14 mouse cellular contexts compared by ENCODE assay signal in the genomic region with DNA sequence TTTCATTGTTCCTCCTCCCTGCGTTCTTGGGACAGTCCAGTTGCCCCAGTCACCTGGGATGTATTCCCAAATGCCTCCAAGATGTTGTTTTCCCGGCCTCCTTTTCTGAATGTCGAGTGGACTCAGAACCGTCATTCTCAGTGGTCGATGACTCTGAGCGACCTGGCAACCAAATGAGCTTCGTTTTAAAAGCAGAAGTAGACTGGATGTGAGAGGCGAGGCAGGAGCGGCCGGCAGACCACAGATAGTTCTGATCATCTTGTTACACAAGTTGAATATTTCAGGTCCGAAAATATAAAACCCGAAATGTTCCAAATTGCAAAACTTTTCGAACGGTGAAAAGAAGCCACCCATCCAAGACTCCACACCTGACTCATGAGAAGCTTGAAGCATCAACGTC.
DNase-seq lines count a peak whose midpoint lies in the region; ATAC-seq lines count a peak whose summit lies in the region.
"Had no signal": no experiment of that assay in that cellular context is flagged by ENCODE, and none has a peak within 500 bp of the region (broad histone marks: within the 10 kb centered on the region; RNA-seq: fewer than 3 reads in every experiment).

No protein-coding gene starts in this region.

- H3K9ac ChIP-seq in embryonic facial prominence, embryonic 13.5 days = no peak overlapping the region
- no peak overlapping the region for H3K9ac ChIP-seq in forebrain, embryonic 16.5 days (replicated peaks; ENCODE audit: low read depth, low read length)
- H3K9ac ChIP-seq: heart, embryonic 15.5 days; liver, embryonic 12.5 days; liver, postnatal 0 days; midbrain, embryonic 15.5 days; neural tube, embryonic 15.5 days had no signal

- no peak for DNase-seq in embryonic facial prominence, embryonic 10.5 days (ENCODE audit: low spot score)
- no peak for DNase-seq in kidney, adult 11 months
- DNase-seq in gastrocnemius, adult 18-20 months (ENCODE audit: low spot score) = no peak

- no peaks in the 10 kb centered on the region for H3K36me3 ChIP-seq in embryonic facial prominence, embryonic 13.5 days
- 0 out of 2 replicates have a peak, but pooled peaks cover 2% of the 10 kb centered on the region for H3K36me3 ChIP-seq in embryonic facial prominence, embryonic 10.5 days (replicated peaks)
- no peaks in the 10 kb centered on the region for H3K36me3 ChIP-seq in forebrain, embryonic 16.5 days (ENCODE audit: control insufficient read depth, insufficient read depth)
- H3K36me3 ChIP-seq: heart, embryonic 15.5 days; liver, embryonic 12.5 days; midbrain, embryonic 15.5 days; neural tube, embryonic 15.5 days had no signal

- no peak overlapping the region for H3K4me3 ChIP-seq in embryonic facial prominence, embryonic 13.5 days
- H3K4me3 ChIP-seq in embryonic facial prominence, embryonic 10.5 days = no peak overlapping the region
- H3K4me3 ChIP-seq in forebrain, embryonic 16.5 days (replicated peaks; ENCODE audit: low read length) = no peak overlapping the region
- H3K4me3 ChIP-seq: heart, embryonic 15.5 days; liver, embryonic 12.5 days; midbrain, embryonic 15.5 days; neural tube, embryonic 15.5 days had no signal

- no peak overlapping the region for H3K27ac ChIP-seq in embryonic facial prominence, embryonic 13.5 days
- no peak overlapping the region for H3K27ac ChIP-seq in embryonic facial prominence, embryonic 10.5 days (replicated peaks)
- H3K27ac ChIP-seq in forebrain, embryonic 16.5 days (ENCODE audit: low read length) = no peak overlapping the region
- H3K27ac ChIP-seq: heart, embryonic 15.5 days; kidney, postnatal 0 days; liver, embryonic 12.5 days; midbrain, embryonic 15.5 days; neural tube, embryonic 15.5 days had no signal

- H3K4me2 ChIP-seq in embryonic facial prominence, embryonic 13.5 days = peak overlapping the region; percentile 16; the same call in 1 of the 2 replicates
- peak overlapping the region; percentile 29 for H3K4me2 ChIP-seq in forebrain, embryonic 16.5 days (ENCODE audit: low read length)
- H3K4me2 ChIP-seq: heart, embryonic 15.5 days; liver, embryonic 12.5 days; midbrain, embryonic 15.5 days; neural tube, embryonic 15.5 days had no signal

- WGBS in embryonic facial prominence, embryonic 13.5 days = 85% methylated on average over 15 of the region's 15 CpGs
- 88% methylated on average over 15 of the region's 15 CpGs for whole genome bisulfite sequencing in embryonic facial prominence, embryonic 10.5 days
- WGBS in forebrain, embryonic 16.5 days = 68% methylated on average over 15 of the region's 15 CpGs

- no peaks in the 10 kb centered on the region for H3K27me3 ChIP-seq in embryonic facial prominence, embryonic 13.5 days
- H3K27me3 ChIP-seq in embryonic facial prominence, embryonic 10.5 days (replicated peaks; ENCODE audit: low read depth, poor library complexity, severe bottlenecking) = no peaks in the 10 kb centered on the region
- no peaks in the 10 kb centered on the region for H3K27me3 ChIP-seq in forebrain, embryonic 16.5 days (replicated peaks; ENCODE audit: control insufficient read depth, insufficient read depth, low read length)
- H3K27me3 ChIP-seq: liver, embryonic 12.5 days; midbrain, embryonic 15.5 days; neural tube, embryonic 15.5 days; Patski had no signal

- H3K9me3 ChIP-seq in embryonic facial prominence, embryonic 13.5 days = no peaks in the 10 kb centered on the region
- H3K9me3 ChIP-seq in embryonic facial prominence, embryonic 10.5 days = 0 out of 2 replicates have a peak, but pooled peaks cover 3% of the 10 kb centered on the region
- no peaks in the 10 kb centered on the region for H3K9me3 ChIP-seq in forebrain, embryonic 16.5 days (ENCODE audit: control insufficient read depth, low read length)
- H3K9me3 ChIP-seq: heart, embryonic 15.5 days; liver, embryonic 12.5 days; midbrain, embryonic 15.5 days; neural tube, embryonic 15.5 days had no signal

- H3K4me1 ChIP-seq in embryonic facial prominence, embryonic 13.5 days = peaks cover 23% of the 10 kb centered on the region
- peaks cover 18% of the 10 kb centered on the region for H3K4me1 ChIP-seq in embryonic facial prominence, embryonic 10.5 days
- H3K4me1 ChIP-seq in forebrain, embryonic 16.5 days (replicated peaks; ENCODE audit: control insufficient read depth, insufficient read depth, low read length) = peaks cover 14% of the 10 kb centered on the region
- H3K4me1 ChIP-seq: liver, embryonic 12.5 days had no signal

- no peak for ATAC-seq in embryonic facial prominence, embryonic 13.5 days (ENCODE audit: insufficient number of reproducible peaks, insufficient read depth, low FRiP score, low TSS enrichment, low read depth)
- peak; percentile 42; the same call in 1 of the 2 replicates for ATAC-seq in common myeloid progenitor, adult 5-6 weeks (replicated peaks; ENCODE audit: low read depth, poor library complexity, severe bottlenecking)
- ATAC-seq in forebrain, embryonic 16.5 days = no peak
- ATAC-seq in megakaryocyte, adult 5-6 weeks (ENCODE audit: poor library complexity, severe bottlenecking) = peak; percentile 38; the same call in 1 of the 2 replicates
- ATAC-seq: liver, embryonic 12.5 days; Patski had no signal

Comparison
In these comparisons a context has a peak if more than half of its experiments do, and no peak if none do; other contexts are left out.
1. ATAC-seq: peak in common myeloid progenitor, adult 5-6 weeks (single experiment) and megakaryocyte, adult 5-6 weeks (single experiment); none in embryonic facial prominence, embryonic 13.5 days (single experiment) and forebrain, embryonic 16.5 days (single experiment).